Mouse (Mus musculus) megakaryocyte, adult 5-6 weeks (primary cell): Measurements from ENCODE around the gene Zfp280b. TPM values are rescaled to one million over a fixed set of nuclear protein-coding genes. Genes with fewer than 3 reads are reported as not detected.
"Not testable (repeated sequence)": the region's sequence is repeated elsewhere in the genome, so short reads cannot be mapped to it uniquely, and the experiment has no call there.

Experiments used
- ATAC-seq: 2 replicates; pipeline ENCODE4 v1.8.0; 2016; ENCODE audit warnings: mild to moderate bottlenecking, inconsistent platforms; ENCODE audit not compliant: poor library complexity, severe bottlenecking
- total RNA-seq, 2 experiments: library from RNA; stranded (forward) in 1 of 2; stranded (reverse) in 1 of 2; fragments of 153-499, 151-499 nt in 1 of 2; fragments of 221-1000, 200-1000 nt in 1 of 2; gene quantifications; 2 replicates each; pipeline versions ENCODE4 v1.2.3 to v1.2.4; 2015 to 2017

Zfp280b gene
- 4.5 and 5.9 TPM in 2 replicates for total RNA-seq (2015)
- 3.0 and 8.9 TPM in 2 replicates for total RNA-seq (2017)

DNA sequence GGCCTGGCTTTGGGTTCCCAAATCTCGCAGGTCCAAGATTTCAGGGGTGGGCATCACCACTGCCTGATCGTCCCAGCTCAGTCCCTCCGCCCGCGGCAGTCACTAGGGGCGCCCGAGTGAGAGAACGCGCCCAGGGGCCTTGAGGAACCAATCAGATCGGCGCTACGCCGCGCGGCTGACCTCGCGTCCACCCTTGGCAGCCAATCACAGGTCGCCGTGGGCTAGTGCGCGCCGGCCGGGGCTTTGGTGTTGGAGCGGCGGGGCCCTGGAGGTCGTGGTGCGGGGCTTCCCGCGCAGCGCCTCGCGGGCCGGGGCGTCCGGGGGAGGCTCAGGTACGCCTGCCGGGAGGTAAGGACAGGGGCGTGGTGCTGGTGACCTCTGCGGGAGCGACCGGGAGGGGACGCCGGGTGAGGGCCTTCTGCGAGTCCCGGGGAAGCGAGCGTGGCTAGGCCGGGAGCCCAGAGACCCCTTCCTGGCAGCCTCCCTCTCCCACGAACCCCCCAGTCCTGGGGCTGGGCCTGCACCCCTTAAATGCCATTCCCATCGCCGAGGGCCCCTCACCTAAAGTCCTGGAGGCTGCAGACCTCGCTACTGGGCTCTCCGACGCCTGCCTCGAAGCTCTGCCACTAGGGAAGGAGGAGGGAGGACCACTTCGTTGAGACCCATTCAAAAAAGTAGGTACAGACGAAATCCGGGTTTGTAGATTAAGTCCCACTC lies at the start of gene Zfp280b:
Gene Zfp280b (plus strand): TSS at position 249 of the 717 bp plus-strand sequence.
- ATAC-seq, result peak; percentile 100

DNA sequence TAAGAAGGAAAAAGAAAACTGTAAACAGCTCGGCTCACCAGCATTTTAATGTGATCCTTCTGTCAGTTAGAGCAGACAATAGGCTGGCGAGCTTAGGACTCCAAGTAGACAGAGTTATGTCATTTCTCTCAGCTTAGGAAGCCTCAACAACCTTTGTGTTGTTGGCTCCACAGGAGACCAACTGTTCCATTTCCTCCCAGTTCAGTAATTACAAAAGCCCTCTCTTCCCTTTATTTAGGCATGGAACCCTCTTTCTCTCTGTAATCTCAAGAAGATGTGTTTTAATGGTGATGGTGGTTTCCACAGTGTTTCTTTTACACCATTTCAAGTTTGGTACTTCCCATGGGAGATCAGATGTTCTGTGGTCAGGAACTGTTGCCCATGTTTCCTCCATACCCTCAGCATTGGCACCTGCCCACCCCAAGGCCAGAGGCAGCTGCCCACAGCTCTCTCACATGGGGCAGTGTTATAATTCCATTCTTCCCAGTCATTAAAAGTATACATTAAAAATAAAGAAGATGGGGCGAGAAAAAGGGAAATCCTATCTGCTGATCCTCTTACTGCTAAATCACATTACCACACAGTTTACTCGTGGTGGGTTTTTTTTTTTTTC lies 41.9 kb upstream of the Zfp280b start:
- ATAC-seq, result no peak

DNA sequence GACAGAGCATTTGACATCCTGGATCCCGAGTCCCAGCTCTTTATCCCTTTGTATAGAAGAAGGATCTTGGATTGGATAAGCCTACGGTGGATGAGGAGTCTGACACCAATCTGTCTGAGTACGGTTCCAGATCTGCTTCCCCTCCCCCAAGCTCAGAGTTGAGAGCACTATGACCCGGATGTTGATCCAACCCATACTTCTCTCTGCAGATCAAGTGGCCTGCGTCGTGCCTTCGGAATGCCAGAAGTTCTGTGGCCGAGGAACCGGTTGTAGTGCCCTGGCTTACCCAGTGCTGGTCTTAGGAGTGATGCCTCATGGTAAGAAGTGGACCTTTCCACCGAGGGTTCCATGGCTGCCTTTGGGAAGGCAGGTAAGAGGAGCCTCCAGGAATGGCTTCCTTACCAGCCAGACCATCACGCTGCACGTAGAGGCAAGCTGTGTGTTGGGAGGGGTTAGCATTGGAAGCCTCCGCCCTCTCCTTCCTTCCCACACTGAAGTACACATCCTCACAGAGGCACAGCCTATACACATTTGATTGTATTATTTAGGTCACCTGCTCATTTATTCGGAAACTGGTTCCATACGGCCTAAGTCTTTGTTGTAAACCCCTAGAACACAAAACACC lies 38.7 kb upstream of the Zfp280b start:
- ATAC-seq, result no peak

GRCm38 (mm10) chr10:75994531-75995210 lies 37.8 kb upstream of the Zfp280b start:
- not testable (repeated sequence) for ATAC-seq

- no peak for ATAC-seq
Measured at GRCm38 (mm10) chr10:75995463-75995862, 37.0 kb upstream of the Zfp280b start.

GRCm38 (mm10) chr10:75996315-75996714 lies 36.1 kb upstream of the Zfp280b start:
- no peak for ATAC-seq

DNA sequence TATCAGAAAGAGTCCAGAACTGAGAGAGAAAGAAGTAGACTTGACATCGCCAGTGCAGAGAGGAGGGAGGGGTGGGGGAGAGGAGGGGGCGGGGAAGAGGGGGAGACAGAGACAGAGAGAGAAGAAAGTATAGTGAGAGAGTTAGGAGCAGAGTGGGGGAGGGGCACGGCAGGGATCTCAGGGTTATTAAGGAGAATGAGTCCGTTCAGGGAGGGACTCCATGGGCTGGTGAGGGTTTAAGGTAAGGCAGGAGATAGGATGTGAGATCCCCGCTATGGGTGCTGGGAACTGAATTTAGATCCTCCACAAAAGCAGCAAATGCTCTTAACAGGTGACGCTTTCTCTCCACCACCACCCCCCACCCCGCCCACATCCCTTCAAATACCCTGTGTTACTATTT lies 31.3 kb upstream of the Zfp280b start:
- no peak for ATAC-seq

GRCm38 (mm10) chr10:76002101-76002521 lies 30.3 kb upstream of the Zfp280b start:
- ATAC-seq, result no peak

DNA sequence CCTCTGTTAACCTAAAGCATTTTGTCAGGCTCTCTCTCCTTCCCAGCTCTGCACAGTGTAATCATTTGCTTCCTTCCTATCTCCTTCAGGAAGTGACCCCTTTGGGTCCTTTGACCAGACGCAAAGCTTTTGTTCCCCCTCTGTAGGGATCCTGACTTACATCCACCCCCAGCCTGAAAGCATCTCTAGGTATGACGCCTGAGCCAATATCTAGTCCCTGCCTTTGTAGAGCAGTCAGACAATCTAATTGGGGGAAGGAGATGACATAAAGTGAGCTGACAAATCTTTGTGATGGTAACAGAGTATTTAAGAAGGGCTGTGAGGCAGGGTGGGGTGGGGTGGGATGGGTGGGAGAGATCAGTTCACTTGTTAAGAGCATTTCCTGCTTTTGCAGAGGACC lies 29.8 kb upstream of the Zfp280b start:
- ATAC-seq, result no peak

- no peak for ATAC-seq
Measured at GRCm38 (mm10) chr10:76003221-76003620, 29.2 kb upstream of the Zfp280b start.

- ATAC-seq, result no peak
Measured at GRCm38 (mm10) chr10:76006385-76006784, 26.1 kb upstream of the Zfp280b start.

- ATAC-seq, result no peak
Measured at GRCm38 (mm10) chr10:76009812-76010211, 22.6 kb upstream of the Zfp280b start.

GRCm38 (mm10) chr10:76012922-76013321 lies 19.5 kb upstream of the Zfp280b start:
- no peak for ATAC-seq

- no peak for ATAC-seq
Measured at GRCm38 (mm10) chr10:76016886-76017285, 15.6 kb upstream of the Zfp280b start.

DNA sequence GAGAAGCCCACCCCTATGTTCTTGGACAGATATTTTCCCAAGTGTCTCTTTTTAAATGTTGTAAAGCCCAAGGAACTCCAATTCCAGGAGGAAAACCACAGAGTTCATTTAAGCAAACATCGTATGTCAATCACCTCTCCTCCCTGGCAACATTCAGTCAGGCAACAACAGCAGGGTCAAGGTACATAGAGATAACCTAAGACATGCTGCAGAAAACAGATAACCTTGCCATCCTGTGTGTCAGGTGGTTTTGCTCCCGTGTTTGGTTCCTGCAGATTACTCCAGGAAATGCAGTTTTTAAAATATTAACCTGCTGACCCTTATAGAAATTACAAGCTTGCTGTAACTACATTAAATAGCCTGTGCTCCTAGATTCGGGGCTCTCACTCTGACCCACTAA lies 10.7 kb upstream of the Zfp280b start:
- ATAC-seq, result no peak

- ATAC-seq, result no peak
Measured at GRCm38 (mm10) chr10:76023921-76024320, 8.5 kb upstream of the Zfp280b start.

- no peak for ATAC-seq
Measured at GRCm38 (mm10) chr10:76025470-76026190, 6.8 kb upstream of the Zfp280b start.

DNA sequence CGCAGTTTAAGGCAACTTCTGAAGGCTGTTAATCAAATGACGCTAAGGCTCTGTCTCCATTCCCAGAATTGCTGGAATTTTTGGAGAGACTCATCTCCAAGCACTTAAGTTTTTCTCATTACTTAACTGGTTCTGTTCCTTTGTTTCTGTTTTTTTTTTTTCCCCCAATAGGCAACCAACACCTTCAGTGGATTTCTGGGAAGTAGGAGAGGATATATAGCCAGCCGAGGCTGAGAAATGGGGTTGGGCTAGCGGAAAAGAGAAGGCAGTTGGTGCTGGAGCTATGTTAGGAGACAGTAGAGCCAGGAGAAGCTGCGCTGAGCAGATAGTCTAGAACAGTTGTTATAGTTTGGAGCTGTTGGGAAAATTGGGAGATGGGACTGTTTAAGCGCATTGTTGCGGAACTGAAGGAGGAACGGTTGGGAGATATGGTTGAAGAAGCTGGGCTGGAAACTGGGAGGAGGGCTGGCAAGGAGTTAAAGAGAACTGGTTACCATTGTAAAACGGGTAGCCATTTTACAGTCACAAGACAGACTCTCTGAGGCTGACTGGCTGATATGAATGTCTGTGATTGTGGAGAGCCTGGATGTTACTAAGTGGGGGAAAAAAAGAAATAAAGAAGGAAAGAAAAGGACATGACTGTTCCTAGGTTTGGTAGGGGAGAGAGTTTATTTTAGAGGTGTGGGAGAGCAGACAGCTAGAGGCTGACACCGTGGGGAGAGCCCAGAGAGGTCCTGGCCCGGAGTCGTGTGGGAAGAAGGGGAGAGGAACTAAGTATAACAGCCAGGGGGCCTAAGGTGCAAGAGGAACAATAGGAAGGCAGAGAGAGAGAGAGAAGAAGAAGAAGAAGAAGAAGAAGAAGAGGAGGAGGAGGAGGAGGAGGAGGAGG lies 5.1 kb upstream of the Zfp280b start:
- ATAC-seq, result no peak

GRCm38 (mm10) chr10:76028016-76028366 lies 4.5 kb upstream of the Zfp280b start:
- no peak for ATAC-seq

DNA sequence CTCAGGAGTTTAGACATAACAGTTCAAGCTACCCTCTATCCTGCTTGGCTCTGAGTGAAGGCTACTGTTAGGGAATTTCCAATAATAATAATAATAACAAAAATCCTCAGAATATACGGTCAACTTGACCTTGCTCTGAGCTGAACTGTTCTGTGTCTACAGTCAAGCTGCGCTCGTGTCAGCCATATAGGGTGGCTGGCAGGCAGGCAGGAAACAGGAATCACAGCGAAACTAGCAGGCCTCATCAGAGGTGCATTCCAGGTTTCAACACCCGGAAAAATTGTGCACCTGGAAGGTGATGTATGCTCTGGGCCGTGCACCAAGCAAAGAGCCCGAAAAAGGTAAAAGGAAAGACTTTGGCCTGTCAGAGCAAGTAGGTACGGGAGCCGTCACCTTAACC lies 4.1 kb upstream of the Zfp280b start:
- no peak for ATAC-seq
